Mouse (Mus musculus) kidney, adult 2 months (tissue): Measurements from ENCODE around the gene Efna4.

Experiments used
- CTCF ChIP-seq: fragments of 200-500 bp; conservative IDR thresholded peaks from 2 replicates; pipeline ENCODE4 v1.5.1; 2011; ENCODE audit warnings: low read depth, mild to moderate bottlenecking, control low read depth, low read length, moderate library complexity, mixed read lengths; ENCODE audit not compliant: insufficient read depth, insufficient read length
- POLR2A ChIP-seq: fragments of 200-500 bp; IDR thresholded peaks from one replicate; pipeline ENCODE4 v1.6.1; 2011; ENCODE audit warnings: low read depth, low read length, control low read depth

GRCm38 (mm10) chr3:89359630-89360029, 21.8 kb upstream of the Efna4 start:
- TF ChIP-seq CTCF (no peak), POLR2A (no peak)
